Mouse (Mus musculus) neural tube, postnatal 0 days (tissue): Measurements from ENCODE around the gene Olfr154. TPM values are rescaled to one million over a fixed set of nuclear protein-coding genes. Genes with fewer than 3 reads are reported as not detected.

Source experiments
- polyA plus RNA-seq: library from polyadenylated mRNA; unstranded; fragments of >200 nt; fragmentation: Nextera tagmentation; extraction: Ambion mirVana; gene quantifications from 2 replicates; pipeline ENCODE4 v1.2.1, GENCODE M21; 2015

Gene Olfr154
- polyA plus RNA-seq = not detected in 2 replicates

DNA sequence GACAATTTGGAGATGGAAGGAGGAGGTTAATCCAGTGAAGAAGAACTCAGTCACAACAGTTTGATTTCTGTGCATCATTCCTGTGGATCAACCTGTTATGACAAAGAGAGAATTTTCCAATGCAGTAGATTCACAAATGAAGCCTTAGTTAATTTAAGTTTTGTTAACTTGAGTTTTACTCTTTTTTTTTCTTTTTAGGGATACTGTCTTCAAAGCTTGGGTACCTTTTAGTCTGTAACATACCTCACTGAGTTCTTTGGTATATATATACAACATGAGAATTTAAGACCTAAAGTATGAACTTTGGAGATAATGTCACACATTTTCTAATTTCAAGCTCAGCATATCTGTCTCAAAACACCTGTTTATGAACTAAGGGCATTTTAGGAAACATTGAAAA is at the start of gene Olfr154:
Gene Olfr154, minus strand, starts transcription at position 101 of the 400 bp plus-strand sequence.

DNA sequence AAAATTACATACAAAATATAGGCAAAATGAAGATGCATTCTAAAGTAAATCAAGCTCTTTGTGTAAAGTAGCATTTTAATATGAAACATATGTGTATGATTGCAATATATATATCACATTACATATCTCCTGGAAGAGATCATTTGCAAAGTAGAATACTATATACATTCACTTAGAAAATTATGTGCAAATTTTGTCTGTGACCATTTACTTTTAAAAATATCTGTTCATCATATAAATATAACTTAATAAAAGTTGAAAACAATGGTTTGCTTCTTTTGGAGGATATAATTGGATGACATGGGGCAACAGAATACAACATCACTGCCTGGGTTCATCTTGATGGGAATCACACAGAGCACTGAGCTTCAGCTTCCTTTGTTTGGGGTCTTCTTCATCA is 24.9 kb upstream of the Olfr154 start, which contains the start of gene Olfr1008:
Gene Olfr1008, plus strand, starts transcription at position 301 of the 400 bp plus-strand sequence.

DNA sequence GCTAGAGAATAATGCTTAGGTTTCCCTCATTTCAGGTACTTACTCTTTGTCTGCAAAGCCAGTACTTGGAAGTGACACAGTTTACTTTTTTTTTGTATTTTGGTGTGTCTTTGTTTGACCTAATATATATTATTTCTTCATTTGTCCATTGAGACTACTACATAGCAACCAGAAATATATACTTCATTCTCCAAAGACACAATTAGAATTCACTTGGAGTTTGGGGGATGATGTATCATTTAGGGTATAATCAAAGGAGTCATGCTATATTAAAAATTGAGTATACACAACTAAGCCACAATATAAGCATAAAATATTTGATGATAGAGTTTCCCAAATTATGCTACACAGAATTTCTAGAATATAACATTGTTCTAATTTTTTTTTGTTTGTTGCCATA is 14.4 kb upstream of the Olfr154 start, which contains the start of gene Olfr1006:
Gene Olfr1006, minus strand, starts transcription at position 101 of the 400 bp plus-strand sequence.

DNA sequence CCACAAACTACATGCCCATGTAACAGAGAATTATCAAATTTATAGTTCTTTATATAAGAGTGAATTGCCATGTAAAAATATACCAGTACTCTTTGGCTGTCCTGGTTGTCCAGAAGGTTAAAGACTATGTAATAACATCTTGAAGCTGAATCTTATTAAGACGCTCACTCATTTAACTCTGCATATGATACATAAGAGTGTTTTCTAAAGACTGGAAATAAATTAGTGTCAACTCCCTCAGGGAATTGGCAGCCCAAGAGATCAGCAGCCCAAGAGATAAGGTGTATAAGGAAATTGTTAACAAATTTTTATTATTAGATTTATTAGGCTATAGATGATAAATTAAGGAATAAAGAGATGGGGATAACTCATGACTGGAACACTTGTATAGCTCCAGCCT is 13.7 kb downstream of the Olfr154 start, which contains the start of gene Olfr1002:
Gene Olfr1002, minus strand, starts transcription at position 101 of the 400 bp plus-strand sequence.

Other genes with a start within 250 kb of the Olfr154 start
- not detected in 2 replicates for gene Olfr993, start 249.6 kb downstream of the Olfr154 start, polyA plus RNA-seq
- gene Olfr994, start 228.0 kb downstream of the Olfr154 start, polyA plus RNA-seq = not detected in 2 replicates
- gene Olfr995, start 220.8 kb downstream of the Olfr154 start, polyA plus RNA-seq = not detected in 2 replicates
- 3.3 and 3.7 TPM in 2 replicates for gene 4833423E24Rik, start 145.4 kb downstream of the Olfr154 start, polyA plus RNA-seq
- gene Olfr996, start 85.2 kb downstream of the Olfr154 start, polyA plus RNA-seq = not detected in 2 replicates
- not detected in 2 replicates for gene Olfr998, start 75.5 kb downstream of the Olfr154 start, polyA plus RNA-seq
- not detected in 2 replicates for gene Olfr1000, start 52.6 kb downstream of the Olfr154 start, polyA plus RNA-seq
- not detected in 2 replicates for gene Olfr1002, start 13.8 kb downstream of the Olfr154 start, polyA plus RNA-seq
- not detected in 2 replicates for gene Olfr1006, start 14.3 kb upstream of the Olfr154 start, polyA plus RNA-seq
- not detected in 2 replicates for gene Olfr1008, start 25.0 kb upstream of the Olfr154 start, polyA plus RNA-seq
- not detected in 2 replicates for gene Olfr1009, start 51.0 kb upstream of the Olfr154 start, polyA plus RNA-seq
- gene Olfr1012, start 98.3 kb upstream of the Olfr154 start, polyA plus RNA-seq = not detected in 2 replicates
- gene Olfr1013, start 102.6 kb upstream of the Olfr154 start, polyA plus RNA-seq = not detected in 2 replicates
- gene Olfr1014, start 108.3 kb upstream of the Olfr154 start, polyA plus RNA-seq = not detected in 2 replicates
- gene Olfr1015, start 117.6 kb upstream of the Olfr154 start, polyA plus RNA-seq = not detected in 2 replicates
- gene Olfr1016, start 138.1 kb upstream of the Olfr154 start, polyA plus RNA-seq = not detected in 2 replicates
- not detected in 2 replicates for gene Olfr1018, start 154.0 kb upstream of the Olfr154 start, polyA plus RNA-seq
- gene Olfr1019, start 181.0 kb upstream of the Olfr154 start, polyA plus RNA-seq = not detected in 2 replicates
- gene Olfr1020, start 182.6 kb upstream of the Olfr154 start, polyA plus RNA-seq = not detected in 2 replicates
- not detected in 2 replicates for gene Olfr1022, start 204.1 kb upstream of the Olfr154 start, polyA plus RNA-seq
- gene Olfr1023, start 221.2 kb upstream of the Olfr154 start, polyA plus RNA-seq = not detected in 2 replicates
- not detected in 2 replicates for gene Olfr1024, start 240.6 kb upstream of the Olfr154 start, polyA plus RNA-seq